Mouse (Mus musculus) embryonic fibroblast, embryonic 13.5 days (primary cell): ENCODE results near the gene Wfikkn1.

ENCODE experiments used
- CTCF ChIP-seq: IDR thresholded peaks from 2 replicates; pipeline ENCODE4 v1.5.1; 2011; ENCODE audit warnings: mild to moderate bottlenecking, control low read depth, low read length, moderate library complexity, borderline replicate concordance; ENCODE audit not compliant: insufficient read depth
- POLR2A ChIP-seq: IDR thresholded peaks from 2 replicates; pipeline ENCODE4 v1.6.1; 2011; ENCODE audit warnings: low read depth, mild to moderate bottlenecking, control low read depth, low read length, moderate library complexity

DNA sequence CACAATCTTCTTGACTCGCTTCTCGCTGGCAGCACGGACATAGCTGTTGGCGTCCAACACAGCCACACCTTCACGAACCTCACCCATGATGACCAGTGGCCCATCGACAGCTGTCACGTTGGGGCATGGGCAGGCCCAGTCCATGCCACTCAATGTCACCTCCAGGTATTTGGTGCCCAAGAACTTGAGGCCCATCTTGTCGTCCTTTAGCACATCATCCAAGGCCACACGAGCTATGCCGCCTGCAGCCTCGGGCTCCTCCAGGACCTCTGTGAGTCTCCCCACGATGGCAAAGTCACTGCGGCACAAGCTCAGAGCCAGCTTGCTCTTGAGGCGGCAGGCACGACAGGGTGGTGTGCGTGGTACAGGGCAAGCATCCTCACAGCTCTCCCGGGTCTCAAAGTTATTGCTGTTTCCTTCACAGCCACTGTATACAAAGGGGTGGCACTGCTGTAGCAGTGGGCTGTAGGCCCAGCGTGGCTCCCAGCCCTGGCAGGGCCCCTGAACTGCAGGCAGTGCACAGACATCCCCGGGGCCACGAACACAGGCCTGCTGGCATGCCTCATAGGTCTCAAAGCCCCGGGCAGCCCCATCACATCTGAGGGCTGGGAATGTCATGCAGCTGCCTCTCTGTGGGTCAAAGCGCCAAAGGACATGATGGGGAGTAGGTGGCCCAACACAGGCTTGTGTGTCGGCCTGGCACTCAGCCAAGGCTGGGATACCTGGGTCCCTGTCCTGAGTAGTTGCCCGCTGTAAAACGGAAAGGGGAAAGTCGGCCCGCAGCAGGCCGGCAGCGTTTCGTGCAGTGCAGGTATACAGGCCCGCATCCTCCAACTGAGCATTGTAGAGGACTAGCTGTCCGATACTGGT, 2.7 kb downstream of the Wfikkn1 start:
- TF ChIP-seq CTCF, result no peak
- no peak for TF ChIP-seq POLR2A
